Mouse (Mus musculus) frontal cortex, adult (tissue): ENCODE results near the gene Olfr53.
"Not testable (repeated sequence)": the region's sequence is repeated elsewhere in the genome, so short reads cannot be mapped to it uniquely, and the experiment has no call there.

Experiments used
- ATAC-seq: cut with Nextera tagmentation; 2 replicates; pipeline ENCODE4 v1.9.2; 2017; ENCODE audit warnings: mild to moderate bottlenecking, moderate library complexity, mixed read lengths; ENCODE audit not compliant: low TSS enrichment

The Olfr53 gene

DNA sequence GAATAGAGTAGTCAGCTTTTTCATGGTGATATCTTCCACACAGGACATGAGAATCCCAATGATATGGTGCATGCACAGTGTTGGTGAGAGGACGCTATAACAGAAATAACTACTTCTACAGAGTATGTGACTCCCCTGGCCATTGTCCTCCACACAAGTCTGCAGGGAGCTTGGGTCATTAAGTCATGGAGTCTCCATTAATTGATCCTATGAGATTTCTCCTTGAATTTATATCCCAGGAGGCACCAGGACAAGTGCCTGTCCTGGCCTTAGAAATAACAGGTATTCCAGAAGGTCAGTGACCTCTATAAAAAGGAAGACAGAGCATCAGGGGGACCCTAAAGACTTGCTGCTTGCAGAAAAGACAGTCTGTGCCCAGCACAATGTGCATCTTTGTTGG, at the start of gene Olfr53:
Olfr53 (plus strand) TSS at position 301 of the 400 bp plus-strand sequence.
- ATAC-seq, result no peak

DNA sequence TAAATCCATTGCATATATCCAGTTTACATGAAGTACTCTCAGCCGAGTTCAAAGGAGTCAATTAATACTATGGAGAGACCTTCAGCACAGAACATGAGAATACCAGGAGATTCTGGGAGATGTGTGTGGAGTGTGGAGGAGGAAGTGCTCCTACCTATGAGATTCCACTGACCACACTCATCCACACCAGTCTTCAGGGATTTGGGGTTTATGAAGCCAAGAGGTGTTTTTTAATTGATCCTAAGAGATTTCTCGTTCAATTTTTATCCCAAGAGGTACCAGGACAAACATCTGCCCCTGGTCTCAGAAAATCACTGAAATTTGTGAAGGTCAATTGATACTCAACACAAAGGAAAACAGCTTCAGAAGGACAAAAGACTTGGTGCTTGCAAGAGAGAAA, 45.3 kb upstream of the Olfr53 start, which contains the start of gene Olfr46:
Olfr46 (plus strand) TSS at position 301 of the 400 bp plus-strand sequence.
- ATAC-seq, result not testable (repeated sequence)

DNA sequence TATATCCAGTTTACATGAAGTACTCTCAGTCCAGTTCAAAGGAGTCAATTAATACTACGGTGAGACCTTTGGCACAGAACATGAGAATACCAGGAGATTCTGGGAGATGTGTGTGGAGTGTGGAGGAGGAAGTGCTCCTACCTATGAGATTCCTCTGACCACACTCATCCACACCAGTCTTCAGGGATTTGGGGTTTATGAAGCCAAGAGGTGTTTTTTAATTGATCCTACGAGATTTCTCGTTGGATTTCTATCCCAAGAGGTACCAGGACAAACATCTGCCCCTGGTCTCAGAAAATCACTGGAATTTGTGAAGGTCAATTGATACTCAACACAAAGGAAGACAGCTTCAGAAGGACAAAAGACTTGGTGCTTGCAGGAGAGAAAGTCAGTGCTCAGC, 17.6 kb upstream of the Olfr53 start, which contains the start of gene Olfr61:
Olfr61 (plus strand) TSS at position 301 of the 400 bp plus-strand sequence.
- ATAC-seq, result not testable (repeated sequence)

DNA sequence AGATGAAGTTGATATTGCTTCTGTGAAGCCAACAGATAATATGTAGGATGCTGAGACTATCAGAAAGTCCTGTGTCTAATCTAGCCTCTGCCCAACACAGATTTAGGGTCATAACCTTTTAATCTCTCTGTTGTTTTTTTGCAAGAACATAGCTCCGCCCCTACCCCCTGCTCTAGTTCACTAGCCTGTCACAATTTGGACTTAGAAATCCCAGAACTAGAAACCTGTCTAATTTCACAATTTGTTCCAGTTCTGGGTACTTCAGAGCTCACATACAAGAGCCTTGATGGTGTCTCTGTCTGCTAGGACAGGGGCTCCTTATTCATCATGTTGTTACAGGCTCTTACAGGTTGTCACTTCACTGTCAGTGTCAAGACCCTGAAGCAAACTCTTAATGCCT, 15.7 kb upstream of the Olfr53 start:
- ATAC-seq, result no peak

DNA sequence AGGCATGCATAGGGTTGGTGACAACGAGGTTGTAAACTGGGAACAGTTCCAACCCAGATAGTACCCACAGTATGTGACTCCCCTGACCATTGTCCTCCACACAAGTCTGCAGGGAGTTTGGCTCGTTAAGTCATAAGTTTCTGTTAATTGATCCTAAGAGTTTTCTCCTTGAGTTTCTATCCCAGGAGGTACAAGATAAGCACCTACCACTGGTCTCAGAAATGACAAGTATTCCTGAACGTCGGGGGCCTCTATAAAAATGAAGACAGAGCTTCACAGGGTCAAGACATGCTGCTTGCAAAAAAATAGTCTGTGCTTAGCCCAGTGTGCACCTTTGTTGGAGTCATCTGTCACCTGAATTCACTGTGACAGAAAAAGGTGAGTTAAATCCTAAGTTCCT, 13.4 kb downstream of the Olfr53 start, which contains the start of gene Olfr539:
Olfr539 (plus strand) TSS at position 301 of the 400 bp plus-strand sequence.
- ATAC-seq, result no peak

DNA sequence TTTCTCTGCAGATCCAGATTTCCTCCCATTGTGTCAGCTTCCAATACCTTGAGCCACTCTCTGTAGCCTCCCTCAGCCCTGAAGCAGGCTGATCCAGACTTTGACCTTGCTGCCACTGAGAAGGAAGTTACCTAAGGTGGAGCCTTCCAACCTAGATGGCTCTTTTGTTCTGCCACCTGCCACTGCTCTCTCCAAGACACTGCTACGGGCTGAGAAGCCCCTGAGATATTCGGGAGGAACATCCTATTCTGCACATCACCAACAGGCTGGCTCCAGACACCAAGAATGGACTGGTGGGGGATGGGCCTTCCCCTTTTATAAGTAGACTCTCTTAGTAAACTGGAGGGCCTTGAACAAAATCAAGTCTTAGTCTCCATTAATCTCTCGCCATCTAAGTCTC, 24.4 kb downstream of the Olfr53 start:
- ATAC-seq, result not testable (repeated sequence)

DNA sequence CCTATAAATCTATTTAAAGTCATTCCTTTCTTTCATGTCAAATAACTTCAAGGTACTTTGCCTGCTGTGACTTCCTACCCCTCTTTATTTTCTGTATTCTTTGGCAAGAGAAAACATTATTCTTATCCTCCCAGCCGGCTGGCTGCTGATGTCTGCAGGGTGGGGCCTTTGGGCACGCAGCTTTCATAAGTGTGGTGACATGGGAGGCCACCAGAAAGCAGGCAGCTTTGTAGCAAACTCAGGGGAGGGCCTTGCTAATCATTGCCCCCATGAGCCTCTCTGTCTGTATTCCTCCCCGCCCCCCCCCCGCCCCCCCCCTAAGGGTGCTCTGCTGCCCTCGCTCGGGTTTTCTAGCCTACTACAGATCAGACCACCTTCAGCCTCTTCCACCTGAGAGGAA, 29.6 kb downstream of the Olfr53 start:
- ATAC-seq, result peak; percentile 44

DNA sequence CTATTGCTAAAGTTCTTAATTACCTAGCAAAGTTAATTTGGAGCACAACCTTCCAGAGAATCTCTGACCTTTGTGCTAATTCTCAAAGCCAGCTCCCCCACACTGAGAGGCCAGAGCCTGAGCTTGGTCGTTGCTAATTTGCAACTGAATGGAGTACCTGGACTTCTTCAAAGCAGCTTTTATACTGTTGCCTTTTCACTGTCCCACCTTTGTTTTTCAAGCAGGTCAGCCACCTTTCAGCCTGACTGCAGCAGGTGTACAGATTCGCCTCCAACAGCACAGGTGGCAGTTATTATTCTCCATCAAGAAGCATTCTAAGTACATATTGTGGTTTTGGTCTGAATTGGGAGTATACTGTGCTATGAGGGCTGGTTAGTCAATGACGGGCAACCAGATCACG, 33.3 kb downstream of the Olfr53 start:
- not testable (repeated sequence) for ATAC-seq

DNA sequence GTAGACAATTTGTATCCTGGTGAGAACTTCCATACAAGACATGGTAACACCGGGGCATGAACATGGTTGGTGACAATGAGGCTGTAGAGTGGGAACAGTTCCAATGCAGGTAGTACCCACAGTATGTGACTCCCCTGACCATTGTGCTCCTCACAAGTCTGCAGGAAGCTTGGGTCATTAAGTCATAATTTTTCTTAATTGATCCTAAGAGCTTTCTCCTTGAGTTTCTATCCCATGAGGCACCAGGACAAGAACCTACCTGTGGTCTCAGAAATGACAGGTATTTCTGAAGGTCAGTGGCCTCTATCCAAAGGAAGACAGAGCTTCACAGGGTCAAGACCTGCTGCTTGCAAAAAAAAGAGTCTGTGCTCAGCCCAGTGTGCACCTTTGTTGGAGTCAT, 35.4 kb downstream of the Olfr53 start, which contains the start of gene Olfr45:
Olfr45 (plus strand) TSS at position 301 of the 400 bp plus-strand sequence.
- ATAC-seq, result no peak

DNA sequence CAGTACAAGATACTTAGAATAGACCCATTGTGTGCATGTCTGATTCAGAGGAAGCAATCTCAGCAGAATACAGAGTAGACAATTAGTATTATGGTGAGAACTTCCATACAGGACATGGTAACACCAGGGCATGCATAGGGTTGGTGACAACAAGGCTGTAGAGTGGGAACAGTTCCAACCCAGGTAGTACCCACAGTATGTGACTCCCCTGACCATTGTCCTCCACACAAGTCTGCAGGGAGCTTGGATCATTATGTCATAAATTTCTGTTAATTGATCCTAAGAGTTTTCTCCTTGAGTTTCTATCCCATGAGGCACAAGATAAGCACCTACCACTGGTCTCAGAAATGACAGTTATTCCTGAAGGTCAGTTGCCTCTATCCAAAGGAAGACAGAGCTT, 50.7 kb downstream of the Olfr53 start, which contains the start of gene Olfr541:
Olfr541 (plus strand) TSS at position 301 of the 400 bp plus-strand sequence.
- ATAC-seq, result no peak
